Mouse (Mus musculus) kidney, adult 2 months (tissue): ENCODE measurements around the gene Elp4. TPM values are rescaled to one million over a fixed set of nuclear protein-coding genes. Genes with fewer than 3 reads are reported as not detected.

Experiments
- DNase-seq: peaks from one replicate; pipeline ENCODE4 v3.0.0; 2021
- H3K27ac ChIP-seq: fragments of 200-500 bp; 2 replicates; pipeline ENCODE4 v1.5.1; 2012; ENCODE audit warnings: low read depth, low read length, control low read depth, inconsistent platforms; ENCODE audit not compliant: insufficient read depth
- H3K27me3 ChIP-seq: fragments of 200-500 bp; replicated peaks from 2 replicates; pipeline ENCODE4 v1.6.1; 2012; ENCODE audit warnings: mild to moderate bottlenecking, moderate library complexity, low read length, inconsistent platforms; ENCODE audit not compliant: control insufficient read depth, insufficient read depth
- H3K36me3 ChIP-seq: fragments of 200-500 bp; 2 replicates; pipeline ENCODE4 v1.6.1; 2012; ENCODE audit warnings: mild to moderate bottlenecking, moderate library complexity, low read length, inconsistent platforms; ENCODE audit not compliant: control insufficient read depth, insufficient read depth
- H3K4me1 ChIP-seq: fragments of 200-500 bp; 2 replicates; pipeline ENCODE4 v1.6.1; 2011; ENCODE audit warnings: low read length; ENCODE audit not compliant: control insufficient read depth, insufficient read depth
- H3K4me3 ChIP-seq: fragments of 200-500 bp; 2 replicates; pipeline ENCODE4 v1.5.1; 2011; ENCODE audit warnings: mild to moderate bottlenecking, low read depth, low read length, control low read depth; ENCODE audit not compliant: insufficient read depth
- CTCF ChIP-seq: fragments of 200-500 bp; conservative IDR thresholded peaks from 2 replicates; pipeline ENCODE4 v1.5.1; 2011; ENCODE audit warnings: low read depth, mild to moderate bottlenecking, control low read depth, low read length, moderate library complexity, mixed read lengths; ENCODE audit not compliant: insufficient read depth, insufficient read length
- POLR2A ChIP-seq: fragments of 200-500 bp; IDR thresholded peaks from one replicate; pipeline ENCODE4 v1.6.1; 2011; ENCODE audit warnings: low read depth, low read length, control low read depth
- WGBS: fragments of 180-500 bp; shearing (Covaris S2); methylation state at CpG from one replicate; pipeline ENCODE4 v1.1.7; 2018; 5-methylcytosine and 5-hydroxymethylcytosine counted together
- polyA plus RNA-seq: library from polyadenylated mRNA; depleted of rRNA; stranded (reverse); fragments of >200 nt; gene quantifications from 2 replicates; pipeline ENCODE4 v1.2.3, GENCODE M21; 2012

Gene Elp4
- polyA plus RNA-seq, 1 experiment, result 3.3 TPM

DNA sequence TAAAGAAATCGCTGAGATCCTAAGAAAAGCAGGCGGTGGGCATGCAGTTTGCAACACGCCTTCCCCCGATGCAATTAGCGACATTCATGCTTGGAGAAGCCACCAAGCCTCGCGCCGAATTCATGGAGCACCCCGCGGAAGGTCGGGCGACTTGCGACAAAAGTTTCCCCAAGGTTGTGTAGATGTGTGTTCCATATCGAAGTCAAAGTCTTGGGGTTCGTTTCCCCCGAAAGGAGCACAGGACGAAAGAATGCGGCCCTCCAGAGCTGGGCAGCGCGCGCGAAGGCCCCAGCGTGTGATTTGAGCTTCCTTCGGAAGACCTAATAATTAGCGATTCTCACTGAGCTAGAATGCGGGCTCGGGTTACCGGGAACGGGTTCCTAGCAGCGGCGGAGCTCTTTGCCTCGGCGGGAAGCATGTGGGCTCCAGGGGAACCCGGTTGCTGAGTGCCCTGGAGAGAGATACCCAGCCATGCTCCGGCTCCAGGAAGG, 234.9 kb downstream of the Elp4 start:
- no peak overlapping the region for H3K4me3 ChIP-seq
- H3K36me3 ChIP-seq, result no peaks in the 10 kb centered on the region
- H3K4me1 ChIP-seq, result peaks cover 4% of the 10 kb centered on the region; the same call in 1 of the 2 replicates
- no peak for TF ChIP-seq POLR2A
- TF ChIP-seq CTCF, result no peak
- H3K27me3 ChIP-seq, result peaks cover 11% of the 10 kb centered on the region
- 3% methylated on average over 35 of the region's 35 CpGs for WGBS
- DNase-seq, result no peak
- H3K27ac ChIP-seq, result no peak overlapping the region

DNA sequence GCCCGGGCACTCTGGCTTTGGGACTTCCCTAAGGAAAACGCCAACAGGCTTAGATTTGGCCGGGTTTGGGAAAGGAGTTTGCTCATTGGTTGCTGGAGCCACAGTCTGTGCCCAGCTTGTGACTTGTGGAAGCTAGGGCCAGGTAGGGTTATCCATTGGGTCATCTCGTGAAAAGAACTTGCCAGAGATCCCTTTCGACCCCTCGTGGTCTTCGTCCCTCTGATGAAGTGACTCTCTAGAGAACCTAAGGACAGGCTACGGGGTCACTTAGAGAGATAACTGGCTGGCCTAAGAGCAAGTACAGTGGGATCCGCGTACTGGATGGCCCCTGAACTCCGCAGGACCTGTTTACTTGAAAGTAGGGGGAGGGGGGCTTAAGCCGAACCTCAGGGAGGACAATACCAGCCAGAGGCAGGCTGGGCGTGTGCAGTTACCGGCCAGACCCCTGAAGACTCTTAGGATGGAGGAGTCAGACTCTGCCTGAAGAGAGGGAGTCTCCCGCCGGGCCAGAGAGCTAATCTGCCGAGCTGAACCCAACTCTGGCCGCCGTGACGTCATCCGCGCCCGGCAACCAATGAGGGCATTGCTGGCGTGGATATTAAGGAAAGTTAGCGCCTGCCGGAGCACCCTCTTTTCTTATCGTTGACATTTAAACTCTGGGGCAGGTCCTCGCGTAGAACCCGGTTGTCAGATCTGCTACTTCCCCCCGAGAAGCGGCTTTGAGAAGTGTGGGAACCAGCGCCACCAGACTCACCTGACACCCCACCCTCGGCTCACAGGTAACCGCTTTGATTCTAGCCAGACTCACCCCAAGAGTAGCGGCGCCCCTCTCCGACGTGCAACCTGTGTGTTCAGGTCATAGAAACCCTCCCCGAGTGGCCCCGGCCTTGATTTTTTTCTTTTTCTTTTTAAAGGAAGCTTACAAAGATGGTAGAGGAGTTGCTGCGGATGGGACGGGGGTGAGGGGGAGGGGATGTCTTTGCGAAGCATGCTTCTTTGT, 235.8 kb downstream of the Elp4 start, which contains the start of gene Pax6:
Gene Pax6, plus strand, starts transcription at position 630 of the 1,000 bp plus-strand sequence.
- Histone ChIP-seq H3K27me3 (peaks cover 12% of the 10 kb centered on the region), H3K4me3 (no peak within 1 kb of the TSS), H3K27ac (no peak within 1 kb of the TSS), H3K4me1 (no peaks in the 10 kb centered on the region), H3K36me3 (no peaks in the 10 kb centered on the region)
- TF ChIP-seq POLR2A, result no peak
- no peak for TF ChIP-seq CTCF
- WGBS, result 3% methylated on average over 44 of the region's 44 CpGs
- no peak for DNase-seq

DNA sequence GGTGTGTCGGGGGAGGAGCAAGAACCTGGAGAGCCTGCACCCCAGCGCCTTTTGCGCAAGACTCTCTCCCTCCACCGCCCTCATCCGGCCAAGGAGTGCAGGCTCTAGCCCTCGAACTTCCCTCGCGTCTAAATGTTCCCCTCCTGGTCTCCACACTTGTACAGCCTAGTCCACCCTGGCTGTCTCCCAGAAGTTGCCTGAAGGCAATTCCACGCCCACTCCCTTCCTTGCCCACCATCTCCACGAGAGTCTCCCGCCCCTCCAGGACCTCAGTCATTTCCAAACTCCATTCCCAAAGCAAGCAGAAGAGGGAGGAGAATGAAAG, 236.8 kb downstream of the Elp4 start:
- no peak overlapping the region for H3K4me3 ChIP-seq
- DNase-seq, result no peak
- under 1% methylated on average over 11 of the region's 11 CpGs for WGBS
- TF ChIP-seq POLR2A, result no peak
- TF ChIP-seq CTCF, result no peak
- H3K4me1 ChIP-seq, result no peaks in the 10 kb centered on the region
- H3K27ac ChIP-seq, result no peak overlapping the region
- H3K27me3 ChIP-seq, result peaks cover 11% of the 10 kb centered on the region
- no peaks in the 10 kb centered on the region for H3K36me3 ChIP-seq

DNA sequence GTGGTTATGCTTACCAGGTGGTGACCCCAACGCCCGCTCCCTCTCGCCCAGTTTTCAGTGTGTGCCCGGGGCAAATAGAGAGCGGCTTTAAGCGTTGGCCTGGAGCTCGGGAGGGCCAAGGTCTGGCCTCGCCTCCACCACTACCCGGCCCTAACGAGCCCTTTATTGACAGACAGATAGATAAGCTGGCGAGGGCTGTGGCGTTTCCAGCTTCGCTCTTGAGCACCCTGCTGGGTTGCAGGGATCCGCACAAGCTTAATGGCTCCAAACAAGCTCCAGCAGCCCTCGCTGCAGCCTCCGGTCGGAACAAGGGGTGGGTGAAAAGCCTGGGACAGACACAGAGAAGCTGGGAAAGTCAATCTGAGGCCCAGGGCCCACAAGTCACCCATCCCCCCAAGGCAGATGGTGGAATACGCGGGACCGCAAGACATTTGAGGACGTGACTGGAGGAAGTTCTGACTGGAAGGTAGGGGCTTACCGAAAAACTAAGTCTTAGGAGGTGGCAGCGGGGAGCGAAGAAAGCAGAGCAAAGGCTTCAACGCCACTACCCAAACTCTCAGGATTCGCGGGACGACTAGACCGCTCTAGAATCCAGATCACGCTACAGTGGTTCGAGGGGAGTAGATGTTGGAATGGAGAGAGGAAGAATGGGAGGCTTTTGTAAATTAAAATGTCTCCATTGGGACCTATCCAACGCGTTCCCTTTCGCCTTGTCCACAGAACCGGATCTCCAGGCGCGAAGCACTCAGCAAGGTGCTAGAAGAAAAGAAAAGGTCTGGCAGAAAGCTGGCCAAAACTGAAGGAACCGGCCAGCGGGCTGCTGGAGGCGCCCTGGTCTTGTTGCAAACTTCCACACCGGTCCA, 237.4 kb downstream of the Elp4 start:
- Histone ChIP-seq H3K36me3 (no peaks in the 10 kb centered on the region), H3K27ac (no peak overlapping the region), H3K27me3 (peaks cover 12% of the 10 kb centered on the region), H3K4me1 (no peaks in the 10 kb centered on the region), H3K4me3 (no peak overlapping the region)
- no peak for DNase-seq
- 5% methylated on average over 41 of the region's 41 CpGs for WGBS
- TF ChIP-seq POLR2A, result no peak
- TF ChIP-seq CTCF, result no peak

DNA sequence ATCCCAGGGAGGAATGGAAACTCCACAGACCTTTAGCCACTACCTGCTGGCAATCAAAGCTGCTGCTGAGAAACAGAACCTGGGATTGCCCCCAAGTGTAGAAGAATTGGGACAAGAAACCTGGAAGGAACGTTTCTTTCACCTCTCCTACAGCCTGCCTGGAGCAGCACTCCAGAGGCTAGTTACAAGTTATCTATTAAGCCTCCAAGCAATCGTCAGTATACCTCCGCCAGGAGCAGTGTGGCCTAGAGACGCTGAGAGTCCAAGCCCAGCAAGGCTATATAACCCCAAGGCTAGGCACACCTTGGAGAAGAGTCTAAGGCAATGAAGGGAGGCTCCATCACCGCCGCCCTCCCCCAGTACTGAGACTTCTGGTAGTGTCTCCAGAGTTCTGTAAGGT, 238.0 kb downstream of the Elp4 start:
- no peaks in the 10 kb centered on the region for H3K4me1 ChIP-seq
- H3K4me3 ChIP-seq, result no peak overlapping the region
- no peak overlapping the region for H3K27ac ChIP-seq
- 6% methylated on average over 6 of the region's 6 CpGs for WGBS
- H3K27me3 ChIP-seq, result peaks cover 15% of the 10 kb centered on the region
- TF ChIP-seq POLR2A (no peak), CTCF (no peak)
- DNase-seq, result no peak
- H3K36me3 ChIP-seq, result no peaks in the 10 kb centered on the region

DNA sequence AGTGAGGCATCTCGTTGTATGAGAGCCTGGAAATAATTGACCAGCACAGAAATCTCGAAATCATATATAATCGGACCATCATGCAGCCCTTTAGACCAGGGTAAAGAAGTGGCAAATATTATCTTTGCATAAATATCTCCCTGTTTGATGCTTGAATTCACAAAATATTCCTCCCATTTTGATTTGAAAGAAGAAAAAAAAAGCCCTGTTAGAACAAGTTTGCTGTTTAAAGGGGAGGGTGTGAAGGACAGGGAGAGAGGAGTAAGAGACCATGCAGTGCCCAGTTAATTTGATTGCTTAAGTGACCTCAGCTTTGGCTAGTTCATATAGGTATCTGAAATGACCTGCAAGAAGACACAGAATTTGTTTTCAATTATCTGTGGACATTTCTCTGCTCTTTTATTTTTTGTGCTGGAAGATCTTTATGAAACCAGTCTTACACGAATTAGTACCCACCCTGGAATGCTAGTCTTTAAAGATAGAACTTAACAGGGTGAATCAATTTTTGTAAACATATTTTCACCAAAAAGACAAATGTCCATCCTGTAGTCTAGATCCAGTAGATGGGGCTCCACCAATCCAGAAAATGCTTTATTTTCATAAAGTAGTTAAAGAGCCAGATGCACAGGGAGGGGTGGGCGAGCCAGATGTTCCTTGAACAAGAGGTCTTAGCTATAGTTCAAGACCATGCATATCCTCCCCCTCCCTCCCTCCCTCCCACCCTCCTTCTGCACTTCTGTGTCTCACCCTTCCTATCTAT, 238.7 kb downstream of the Elp4 start:
- Histone ChIP-seq H3K4me1 (no peaks in the 10 kb centered on the region), H3K36me3 (no peaks in the 10 kb centered on the region), H3K27ac (no peak overlapping the region), H3K27me3 (peaks cover 16% of the 10 kb centered on the region), H3K4me3 (no peak overlapping the region)
- TF ChIP-seq CTCF, result no peak
- TF ChIP-seq POLR2A, result no peak
- no peak for DNase-seq
- WGBS, result 9% methylated on average over 5 of the region's 5 CpGs
